Mouse (Mus musculus) ES-Bruce4 (cell line): Measurements from ENCODE around the gene Inka1. TPM values are rescaled to one million over a fixed set of nuclear protein-coding genes. Genes with fewer than 3 reads are reported as not detected.

Source experiments
- H3K27ac ChIP-seq: 2 replicates; pipeline ENCODE4 v1.5.1; 2012; ENCODE audit warnings: low read length, inconsistent platforms; ENCODE audit not compliant: insufficient read depth
- H3K27me3 ChIP-seq: 2 replicates; pipeline ENCODE4 v1.6.1; 2012; ENCODE audit warnings: mild to moderate bottlenecking, low read length, inconsistent platforms; ENCODE audit not compliant: control insufficient read depth, poor library complexity, insufficient read depth, severe bottlenecking
- H3K36me3 ChIP-seq: 2 replicates; pipeline ENCODE4 v1.6.1; 2012; ENCODE audit warnings: inconsistent platforms, mild to moderate bottlenecking, low read length, moderate library complexity; ENCODE audit not compliant: control insufficient read depth, poor library complexity, insufficient read depth, severe bottlenecking
- H3K4me1 ChIP-seq: one replicate; pipeline ENCODE4 v1.8.1; 2011; ENCODE audit warnings: low read length; ENCODE audit not compliant: control insufficient read depth, insufficient read depth
- H3K4me3 ChIP-seq: 2 replicates; pipeline ENCODE4 v1.5.1; 2011; ENCODE audit warnings: low read depth, mild to moderate bottlenecking, low read length
- H3K9ac ChIP-seq: 2 replicates; pipeline ENCODE4 v1.6.1; 2012; ENCODE audit warnings: low read depth, mild to moderate bottlenecking, inconsistent platforms; ENCODE audit not compliant: poor library complexity, severe bottlenecking
- H3K9me3 ChIP-seq: replicated peaks from 2 replicates; pipeline ENCODE4 v1.6.1; 2012; ENCODE audit warnings: mild to moderate bottlenecking, low read length, inconsistent platforms; ENCODE audit not compliant: control insufficient read depth, poor library complexity, insufficient read depth, severe bottlenecking
- CTCF ChIP-seq: IDR thresholded peaks from one replicate; pipeline ENCODE4 v1.8.1; 2011; ENCODE audit warnings: low read depth, low read length
- EP300 ChIP-seq: IDR thresholded peaks from 2 replicates; pipeline ENCODE4 v1.6.1; 2011; ENCODE audit warnings: low read depth, low read length; ENCODE audit not compliant: insufficient read depth
- POLR2A ChIP-seq: IDR thresholded peaks from one replicate; pipeline ENCODE4 v1.8.1; 2011; ENCODE audit warnings: low read length; ENCODE audit not compliant: insufficient read depth
- polyA plus RNA-seq: library from polyadenylated mRNA; stranded (reverse); fragments of >200 nt; gene quantifications from 2 replicates; pipeline ENCODE4 v1.2.4, GENCODE M21; 2011; ENCODE audit warnings: low read depth; ENCODE audit not compliant: missing spikeins, insufficient read depth, insufficient read length

The Inka1 gene
- polyA plus RNA-seq, 1 experiment: 1.4 TPM

- Histone ChIP-seq H3K9ac (no peak overlapping the region), H3K4me1 (no peaks in the 10 kb centered on the region), H3K36me3 (no peaks in the 10 kb centered on the region), H3K9me3 (no peaks in the 10 kb centered on the region), H3K27me3 (no peaks in the 10 kb centered on the region), H3K4me3 (no peak overlapping the region), H3K27ac (no peak overlapping the region)
- no peak for TF ChIP-seq CTCF
Observed at GRCm38 (mm10) chr9:107981684-107982605, 3.7 kb downstream of the Inka1 start.

GRCm38 (mm10) chr9:107978815-107979214 is 6.9 kb downstream of the Inka1 start:
- Histone ChIP-seq H3K27ac (no peak overlapping the region), H3K4me1 (no peaks in the 10 kb centered on the region), H3K9ac (no peak overlapping the region), H3K27me3 (no peaks in the 10 kb centered on the region), H3K4me3 (no peak overlapping the region), H3K9me3 (no peaks in the 10 kb centered on the region), H3K36me3 (no peaks in the 10 kb centered on the region)
- TF ChIP-seq EP300: no peak
- no peak for TF ChIP-seq POLR2A
- no peak for TF ChIP-seq CTCF

GRCm38 (mm10) chr9:107975399-107976386 is 10.0 kb downstream of the Inka1 start, which contains the start of gene Uba7:
TSS of gene Uba7 (plus strand) at chr9:107975505.
- Histone ChIP-seq H3K9me3 (no peaks in the 10 kb centered on the region), H3K36me3 (no peaks in the 10 kb centered on the region), H3K9ac (no peak within 1 kb of the TSS), H3K4me3 (no peak within 1 kb of the TSS), H3K27ac (no peak within 1 kb of the TSS), H3K27me3 (no peaks in the 10 kb centered on the region), H3K4me1 (no peaks in the 10 kb centered on the region)
- no peak for TF ChIP-seq EP300
- TF ChIP-seq CTCF: no peak
- TF ChIP-seq POLR2A: no peak

- Histone ChIP-seq H3K4me1 (no peaks in the 10 kb centered on the region), H3K9ac (no peak overlapping the region), H3K36me3 (no peaks in the 10 kb centered on the region), H3K27ac (no peak overlapping the region), H3K9me3 (no peaks in the 10 kb centered on the region), H3K27me3 (no peaks in the 10 kb centered on the region), H3K4me3 (no peak overlapping the region)
- TF ChIP-seq EP300 (no peak), POLR2A (no peak), CTCF (no peak)
Observed at GRCm38 (mm10) chr9:107974491-107975171, 11.0 kb downstream of the Inka1 start.

- no peak for TF ChIP-seq CTCF
- no peak for TF ChIP-seq POLR2A
- TF ChIP-seq EP300: no peak
- Histone ChIP-seq H3K9me3 (no peaks in the 10 kb centered on the region), H3K9ac (no peak overlapping the region), H3K27ac (no peak overlapping the region), H3K4me1 (no peaks in the 10 kb centered on the region), H3K36me3 (no peaks in the 10 kb centered on the region), H3K4me3 (no peak overlapping the region), H3K27me3 (no peaks in the 10 kb centered on the region)
Observed at GRCm38 (mm10) chr9:107971690-107972541, 13.8 kb downstream of the Inka1 start.
